Mouse (Mus musculus): ENCODE measurements around the gene Vax2. TPM values are rescaled to one million over a fixed set of nuclear protein-coding genes. Genes with fewer than 3 reads are reported as not detected.
A peak's percentile ranks its signal among the peaks of the same experiment; 100 is the strongest.

Gene Vax2
- polyA plus RNA-seq, 2 experiments, result not detected

DNA sequence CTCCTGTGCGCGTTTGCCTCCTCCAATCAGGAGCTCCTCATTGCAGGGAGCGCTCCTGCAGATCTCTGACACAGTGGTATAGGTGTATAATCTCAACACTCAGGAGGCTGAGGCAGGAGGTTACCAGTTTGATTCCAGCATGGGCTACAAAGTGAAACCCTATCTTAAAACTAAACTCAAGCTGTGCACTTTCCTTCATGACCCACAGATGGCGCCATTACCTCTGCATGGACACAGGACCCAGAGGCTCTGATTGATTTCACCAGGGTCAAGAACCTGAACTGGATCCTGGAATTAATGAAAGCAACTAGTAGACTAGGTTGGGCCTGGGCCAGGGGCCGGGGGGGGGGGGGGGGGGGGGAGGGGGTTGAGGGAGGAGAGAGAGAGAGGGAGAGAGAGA lies 20.8 kb upstream of the Vax2 start:
- H3K9ac ChIP-seq (replicated peaks), result no peak overlapping the region
- H3K4me2 ChIP-seq (ENCODE audit: low read depth), result no peak overlapping the region
- no peak for ATAC-seq (ENCODE audit: insufficient read depth)
- H3K36me3 ChIP-seq (replicated peaks; ENCODE audit: control insufficient read depth, insufficient read depth, low read depth), result no peaks in the 10 kb centered on the region
- H3K9me3 ChIP-seq (ENCODE audit: control insufficient read depth, low read length), result no peaks in the 10 kb centered on the region
- peak in 1 of 3 experiments; percentile 22 for DNase-seq (ENCODE audit: low read depth in 3 of 3, low spot score in 3 of 3)
- TF ChIP-seq EP300 (IDR thresholded peaks at IDR 0.05; ENCODE audit: low read depth) (no peak), CTCF (IDR thresholded peaks at IDR 0.05; ENCODE audit: low read depth) (peak; percentile 73)
- H3K27ac ChIP-seq, result no peak overlapping the region
- WGBS (ENCODE audit: insufficient replicate concordance), result 12% methylated on average over 4 of the region's 5 CpGs
- H3K4me1 ChIP-seq (replicated peaks; ENCODE audit: control insufficient read depth in 2 of 2, insufficient read depth in 2 of 2, low read length in 1 of 2), result no peaks in the 10 kb centered on the region
- no peak overlapping the region for H3K4me3 ChIP-seq (ENCODE audit: insufficient read depth in 1 of 2, low read depth in 2 of 2, low read length in 2 of 2)
- peaks cover 36% of the 10 kb centered on the region for H3K27me3 ChIP-seq (ENCODE audit: control insufficient read depth, insufficient read depth, low read length)

DNA sequence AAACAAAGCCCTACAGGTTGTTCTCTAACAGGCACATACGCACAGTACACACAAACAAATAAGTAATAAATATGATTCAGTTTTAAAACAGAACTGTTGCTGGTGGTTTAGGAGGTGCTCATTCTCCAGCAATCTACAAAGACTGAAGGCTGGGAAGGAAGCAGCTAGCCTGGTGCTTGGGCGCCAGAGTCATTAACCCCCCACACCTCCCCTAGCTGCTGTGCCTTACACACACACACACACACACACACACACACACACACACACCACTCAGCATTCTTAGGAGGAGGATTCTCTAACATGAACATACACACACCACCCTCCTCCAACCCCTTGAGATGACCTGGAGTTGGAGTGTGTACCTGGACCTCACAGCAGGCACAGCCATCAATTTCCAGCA lies 20.1 kb upstream of the Vax2 start:
- DNase-seq (ENCODE audit: low read depth in 3 of 3, low spot score in 3 of 3) (no peak), ATAC-seq (ENCODE audit: insufficient read depth) (no peak)
- H3K27ac ChIP-seq, result no peak overlapping the region
- no peak overlapping the region for H3K4me3 ChIP-seq (ENCODE audit: insufficient read depth in 1 of 2, low read depth in 2 of 2, low read length in 2 of 2)
- no peaks in the 10 kb centered on the region for H3K4me1 ChIP-seq (replicated peaks; ENCODE audit: control insufficient read depth in 2 of 2, insufficient read depth in 2 of 2, low read length in 1 of 2)
- no peak overlapping the region for H3K9ac ChIP-seq (replicated peaks)
- TF ChIP-seq CTCF (IDR thresholded peaks at IDR 0.05; ENCODE audit: low read depth), result no peak
- TF ChIP-seq EP300 (IDR thresholded peaks at IDR 0.05; ENCODE audit: low read depth), result no peak
- H3K9me3 ChIP-seq (ENCODE audit: control insufficient read depth, low read length), result no peaks in the 10 kb centered on the region
- WGBS (ENCODE audit: insufficient replicate concordance), result 31% methylated on average over 2 of the region's 2 CpGs
- H3K27me3 ChIP-seq (ENCODE audit: control insufficient read depth, insufficient read depth, low read length), result peaks cover 40% of the 10 kb centered on the region
- no peak overlapping the region for H3K4me2 ChIP-seq (ENCODE audit: low read depth)
- no peaks in the 10 kb centered on the region for H3K36me3 ChIP-seq (replicated peaks; ENCODE audit: control insufficient read depth, insufficient read depth, low read depth)

DNA sequence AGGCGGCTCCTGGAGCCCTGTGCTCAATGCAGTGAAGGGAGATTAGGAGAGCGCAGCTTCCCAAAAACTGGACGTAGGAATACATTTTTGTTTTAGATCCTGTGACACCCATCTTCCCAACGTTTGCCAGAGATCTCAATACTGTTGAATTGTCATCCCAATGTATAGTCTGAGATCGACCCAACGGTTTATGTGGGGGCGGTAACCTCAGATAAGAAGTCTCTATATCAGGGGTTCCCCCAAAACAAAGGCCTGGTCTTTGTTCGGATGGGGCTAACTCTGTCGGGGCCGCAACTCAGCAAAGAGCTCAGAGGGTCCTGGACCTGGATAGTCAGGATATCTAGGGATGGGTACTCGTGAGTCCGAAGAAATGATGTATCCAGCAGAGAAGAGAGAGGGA lies 18.1 kb upstream of the Vax2 start:
- peaks cover 60% of the 10 kb centered on the region for H3K27me3 ChIP-seq (ENCODE audit: control insufficient read depth, insufficient read depth, low read length)
- DNase-seq (ENCODE audit: low read depth in 3 of 3, low spot score in 3 of 3), result no peak
- no peaks in the 10 kb centered on the region for H3K36me3 ChIP-seq (replicated peaks; ENCODE audit: control insufficient read depth, insufficient read depth, low read depth)
- no peaks in the 10 kb centered on the region for H3K9me3 ChIP-seq (ENCODE audit: control insufficient read depth, low read length)
- no peak overlapping the region for H3K27ac ChIP-seq
- 2% methylated on average over 12 of the region's 12 CpGs for WGBS (ENCODE audit: insufficient replicate concordance)
- no peak for ATAC-seq (ENCODE audit: insufficient read depth)
- no peak overlapping the region for H3K4me3 ChIP-seq (ENCODE audit: insufficient read depth in 1 of 2, low read depth in 2 of 2, low read length in 2 of 2)
- no peak overlapping the region for H3K9ac ChIP-seq (replicated peaks)
- no peaks in the 10 kb centered on the region for H3K4me1 ChIP-seq (replicated peaks; ENCODE audit: control insufficient read depth in 2 of 2, insufficient read depth in 2 of 2, low read length in 1 of 2)
- H3K4me2 ChIP-seq (ENCODE audit: low read depth), result no peak overlapping the region
- no peak for TF ChIP-seq CTCF (IDR thresholded peaks at IDR 0.05; ENCODE audit: low read depth)
- TF ChIP-seq EP300 (IDR thresholded peaks at IDR 0.05; ENCODE audit: low read depth), result no peak

DNA sequence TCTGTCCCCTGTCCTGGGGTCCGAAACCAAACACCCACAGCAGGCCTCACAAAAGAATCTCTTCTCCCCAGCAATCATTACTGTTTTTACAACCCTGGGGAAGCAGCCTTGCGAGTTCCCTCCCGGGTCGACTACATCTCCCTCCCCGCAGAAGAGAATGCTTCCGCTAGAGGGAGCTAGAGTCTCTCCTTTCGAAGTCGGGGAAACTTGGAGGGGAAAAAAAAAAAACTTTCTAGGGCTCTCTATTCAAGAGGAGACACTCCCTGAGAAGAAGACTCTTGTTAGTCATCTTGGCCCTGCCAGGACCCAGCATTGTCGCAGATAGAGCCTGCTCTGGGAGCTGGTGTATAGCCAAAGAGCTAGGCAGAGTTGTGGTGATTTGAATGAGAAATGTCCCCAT lies 17.2 kb upstream of the Vax2 start:
- 1% methylated on average over 9 of the region's 9 CpGs for WGBS (ENCODE audit: insufficient replicate concordance)
- no peaks in the 10 kb centered on the region for H3K9me3 ChIP-seq (ENCODE audit: control insufficient read depth, low read length)
- H3K9ac ChIP-seq (replicated peaks), result no peak overlapping the region
- DNase-seq (ENCODE audit: low read depth in 3 of 3, low spot score in 3 of 3) (peak; percentile 22 to 47 (median 36)), ATAC-seq (ENCODE audit: insufficient read depth) (no peak)
- H3K4me1 ChIP-seq (replicated peaks; ENCODE audit: control insufficient read depth in 2 of 2, insufficient read depth in 2 of 2, low read length in 1 of 2), result no peaks in the 10 kb centered on the region
- no peak overlapping the region for H3K4me3 ChIP-seq (ENCODE audit: insufficient read depth in 1 of 2, low read depth in 2 of 2, low read length in 2 of 2)
- no peaks in the 10 kb centered on the region for H3K36me3 ChIP-seq (replicated peaks; ENCODE audit: control insufficient read depth, insufficient read depth, low read depth)
- peak; percentile 66 for TF ChIP-seq CTCF (IDR thresholded peaks at IDR 0.05; ENCODE audit: low read depth)
- TF ChIP-seq EP300 (IDR thresholded peaks at IDR 0.05; ENCODE audit: low read depth), result no peak
- peaks cover 68% of the 10 kb centered on the region for H3K27me3 ChIP-seq (ENCODE audit: control insufficient read depth, insufficient read depth, low read length)
- H3K27ac ChIP-seq, result no peak overlapping the region
- no peak overlapping the region for H3K4me2 ChIP-seq (ENCODE audit: low read depth)

DNA sequence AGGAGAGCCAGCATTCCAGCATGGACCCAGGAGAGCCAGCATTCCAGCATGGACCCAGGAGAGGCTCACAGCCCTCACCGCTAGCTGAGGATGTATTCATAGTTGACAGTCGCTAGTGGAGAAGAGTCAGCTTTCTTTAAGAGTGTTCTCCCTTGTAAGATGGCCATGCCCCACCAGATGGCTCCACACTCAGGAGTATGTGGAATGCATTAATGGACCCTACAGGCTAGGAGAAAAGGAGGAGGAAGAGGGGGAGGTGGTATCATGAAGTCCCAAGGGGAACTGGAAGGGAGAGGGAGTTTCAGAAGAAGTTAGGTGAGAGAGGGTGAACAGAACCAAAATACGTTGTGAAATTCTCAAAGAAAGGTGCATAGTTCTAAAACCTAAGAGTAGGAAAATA lies 15.3 kb upstream of the Vax2 start:
- peaks cover 87% of the 10 kb centered on the region for H3K27me3 ChIP-seq (ENCODE audit: control insufficient read depth, insufficient read depth, low read length)
- WGBS (ENCODE audit: insufficient replicate concordance), result 5% methylated on average over 3 of the region's 3 CpGs

More for the DNA sequence above, 15.3 kb upstream of the Vax2 start:
- Histone ChIP-seq H3K4me1 (replicated peaks; ENCODE audit: control insufficient read depth in 2 of 2, insufficient read depth in 2 of 2, low read length in 1 of 2) (no peaks in the 10 kb centered on the region), H3K27ac (no peak overlapping the region), H3K9ac (replicated peaks) (no peak overlapping the region), H3K9me3 (ENCODE audit: control insufficient read depth, low read length) (no peaks in the 10 kb centered on the region), H3K4me3 (ENCODE audit: insufficient read depth in 1 of 2, low read depth in 2 of 2, low read length in 2 of 2) (no peak overlapping the region), H3K4me2 (ENCODE audit: low read depth) (no peak overlapping the region), H3K36me3 (replicated peaks; ENCODE audit: control insufficient read depth, insufficient read depth, low read depth) (no peaks in the 10 kb centered on the region)
- ATAC-seq (ENCODE audit: insufficient read depth), result no peak
- no peak for TF ChIP-seq CTCF (IDR thresholded peaks at IDR 0.05; ENCODE audit: low read depth)
- TF ChIP-seq EP300 (IDR thresholded peaks at IDR 0.05; ENCODE audit: low read depth), result no peak
- no peak for DNase-seq (ENCODE audit: low read depth in 3 of 3, low spot score in 3 of 3)
